Mouse (Mus musculus) large intestine, adult 2 months (tissue): ENCODE measurements around the gene Aco2. TPM values are rescaled to one million over a fixed set of nuclear protein-coding genes. Genes with fewer than 3 reads are reported as not detected.

Source experiments
- DNase-seq: peaks from one replicate; pipeline ENCODE4 v3.0.0-alpha.2; 2012; ENCODE audit warnings: low read depth, low spot score
- WGBS: fragments of 180-500 bp; shearing (Covaris S2); methylation state at CpG from one replicate; pipeline ENCODE4 v1.1.7; 2018; 5-methylcytosine and 5-hydroxymethylcytosine counted together
- polyA plus RNA-seq: library from polyadenylated mRNA; depleted of rRNA; stranded (reverse); fragments of >200 nt; gene quantifications from 2 replicates; pipeline ENCODE4 v1.2.3, GENCODE M21; 2012; rRNA removed

The Aco2 gene
- 327 and 443 TPM in 2 replicates for polyA plus RNA-seq

GRCm38 (mm10) chr15:81872262-81873136 is at the start of gene Aco2:
Gene Aco2, plus strand, starts transcription at chr15:81872309.
- WGBS: under 1% methylated on average over 53 of the region's 53 CpGs
- DNase-seq: peak; percentile 99

GRCm38 (mm10) chr15:81822631-81823030 is 49.5 kb upstream of the Aco2 start:
- WGBS: 84% methylated on average over 3 of the region's 3 CpGs
- no peak for DNase-seq

GRCm38 (mm10) chr15:81824832-81825231 is 47.3 kb upstream of the Aco2 start:
- DNase-seq: no peak
- WGBS: 49% methylated on average over 3 of the region's 3 CpGs

- DNase-seq: no peak
- whole genome bisulfite sequencing: 84% methylated on average over 7 of the region's 7 CpGs
Measured at GRCm38 (mm10) chr15:81828426-81829207, 43.5 kb upstream of the Aco2 start.

- DNase-seq: no peak
- WGBS: 71% methylated on average over 2 of the region's 2 CpGs
Measured at GRCm38 (mm10) chr15:81829208-81829580, 42.9 kb upstream of the Aco2 start.

GRCm38 (mm10) chr15:81830530-81830929 is 41.6 kb upstream of the Aco2 start:
- no peak for DNase-seq
- WGBS: 75% methylated on average over 4 of the region's 4 CpGs

GRCm38 (mm10) chr15:81831136-81831825 is 40.8 kb upstream of the Aco2 start:
- 8% methylated on average over 24 of the region's 24 CpGs for WGBS
- DNase-seq: peak; percentile 89

GRCm38 (mm10) chr15:81832219-81832618 is 39.9 kb upstream of the Aco2 start:
- no peak for DNase-seq
- 42% methylated on average over 3 of the region's 3 CpGs for WGBS

GRCm38 (mm10) chr15:81833481-81833880 is 38.6 kb upstream of the Aco2 start:
- WGBS: 75% methylated on average over 4 of the region's 4 CpGs
- DNase-seq: no peak

- no peak for DNase-seq
- 86% methylated on average over 3 of the region's 3 CpGs for WGBS
Measured at GRCm38 (mm10) chr15:81834171-81834841, 37.8 kb upstream of the Aco2 start.

- WGBS: 66% methylated on average over 10 of the region's 10 CpGs
Measured at GRCm38 (mm10) chr15:81835007-81835880, 36.9 kb upstream of the Aco2 start.

GRCm38 (mm10) chr15:81836124-81836821 is 35.8 kb upstream of the Aco2 start:
- WGBS: 3% methylated on average over 33 of the region's 33 CpGs
- no peak for DNase-seq

More at GRCm38 (mm10) chr15:81835007-81835880, 36.9 kb upstream of the Aco2 start:
- DNase-seq: no peak

GRCm38 (mm10) chr15:81836966-81837920 is 34.9 kb upstream of the Aco2 start:
- DNase-seq: no peak
- WGBS: 57% methylated on average over 7 of the region's 7 CpGs

- no peak for DNase-seq
- 30% methylated on average over 14 of the region's 14 CpGs for whole genome bisulfite sequencing
Measured at GRCm38 (mm10) chr15:81838554-81839235, 33.4 kb upstream of the Aco2 start.

- DNase-seq: no peak
- 26% methylated on average over 5 of the region's 5 CpGs for WGBS
Measured at GRCm38 (mm10) chr15:81839634-81840033, 32.5 kb upstream of the Aco2 start.

- DNase-seq: no peak
- WGBS: 88% methylated on average over 7 of the region's 7 CpGs
Measured at GRCm38 (mm10) chr15:81840306-81840705, 31.8 kb upstream of the Aco2 start.
